Mouse (Mus musculus) C2C12 (cell line): ENCODE results near the gene Mup8.
"Not testable (repeated sequence)": the region's sequence is repeated elsewhere in the genome, so short reads cannot be mapped to it uniquely, and the experiment has no call there.

ENCODE experiments used
- CEBPB ChIP-seq: IDR thresholded peaks from one replicate; pipeline ENCODE4 v1.6.1; 2011; ENCODE audit warnings: low read depth, mild to moderate bottlenecking, control low read depth, moderate library complexity
- CTCF ChIP-seq: IDR thresholded peaks from one replicate; pipeline ENCODE4 v1.5.1; 2011; ENCODE audit not compliant: control insufficient read depth, insufficient read depth, insufficient read length
- MYOG ChIP-seq: IDR thresholded peaks from one replicate; pipeline ENCODE4 v1.6.1; 2011; ENCODE audit not compliant: control insufficient read depth, insufficient read length; ENCODE audit errors: extremely low read depth
- USF1 ChIP-seq: IDR thresholded peaks from one replicate; pipeline ENCODE4 v1.6.1; 2011; ENCODE audit warnings: low read depth, mild to moderate bottlenecking, control low read depth, moderate library complexity

DNA sequence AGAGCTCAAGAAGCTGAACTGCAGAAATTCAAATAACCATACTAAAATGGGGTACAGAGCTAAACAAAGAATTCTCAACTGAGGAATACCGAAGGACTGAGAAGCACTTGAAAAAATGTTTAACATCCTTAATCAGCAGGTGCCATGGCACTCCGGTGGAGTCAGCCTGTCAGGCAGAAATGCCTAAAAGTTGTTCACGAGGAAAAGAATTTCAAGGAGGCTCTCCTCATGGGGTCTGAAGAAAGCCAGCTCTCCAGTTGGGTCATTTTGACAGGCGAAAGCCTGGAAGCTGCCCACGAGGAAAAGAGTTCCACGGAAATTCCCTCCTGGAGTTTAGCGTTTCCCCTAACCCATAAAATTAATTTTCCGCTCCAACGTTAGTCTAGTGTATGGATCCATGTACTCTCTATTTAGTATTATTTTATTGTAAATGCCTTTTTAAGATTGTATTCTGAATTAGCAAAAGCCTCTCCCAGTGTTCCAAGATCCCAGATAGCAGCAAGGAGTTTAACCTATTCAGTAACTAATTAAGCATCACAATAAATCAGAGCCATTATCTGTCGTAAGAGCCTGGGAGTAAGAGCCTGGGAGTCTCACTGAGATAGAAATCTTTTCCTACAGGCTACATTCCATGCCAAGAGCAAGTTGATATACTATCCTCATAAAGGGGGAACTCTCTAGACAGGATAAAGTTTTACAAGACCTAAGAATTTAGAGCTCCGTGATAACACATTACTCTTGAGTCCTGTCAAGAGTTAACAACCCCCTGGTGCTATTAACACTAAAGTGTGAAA lies 43.8 kb upstream of the Mup8 start:
- not testable (repeated sequence) for TF ChIP-seq CTCF, CEBPB, MYOG, USF1
